Mouse (Mus musculus) heart, postnatal 0 days (tissue): ENCODE measurements at regions not wholly inside any gene's neighbourhood (a gene's known extent, or its start where the extent isn't known, plus 50 kb on each side); places are given as distances from the start of the nearest gene placed in this dataset.

Experiments
- CTCF ChIP-seq: IDR thresholded peaks from 2 replicates; pipeline ENCODE4 v1.5.1; 2016; ENCODE audit warnings: antibody characterized with exemption, control low read depth, low read depth
- EP300 ChIP-seq: IDR thresholded peaks from 2 replicates; pipeline ENCODE4 v1.6.1; 2016; ENCODE audit warnings: antibody characterized with exemption, low read depth

GRCm38 (mm10) chr6:31135580-31135979, 176.7 kb upstream of the Klf14 start:
- TF ChIP-seq EP300 (no peak), CTCF (no peak)
